Mouse (Mus musculus) heart, embryonic 14.5 days (tissue): ENCODE results near the gene BC028528. TPM values are rescaled to one million over a fixed set of nuclear protein-coding genes. Genes with fewer than 3 reads are reported as not detected.

Source experiments
- ATAC-seq: fragments of 200-750 bp; cut with Nextera tagmentation; 2 replicates; pipeline ENCODE4 v1.8.0; 2017; ENCODE audit warnings: low read depth, moderate TSS enrichment; ENCODE audit not compliant: insufficient number of reproducible peaks, insufficient read depth, low FRiP score
- H3K27ac ChIP-seq, 2 experiments: fragments of 200-500 bp in 1 of 2; fragments of 300-500 bp in 1 of 2; sonication (generic) in 1 of 2; replicated peaks in 1 of 2; 2 replicates each; pipeline ENCODE4 v1.5.1; 2012 to 2014; ENCODE audit warnings: low read depth in 2 of 2, low read length in 2 of 2, control low read depth in 1 of 2, mild to moderate bottlenecking in 1 of 2, mixed read lengths in 1 of 2; ENCODE audit not compliant: control insufficient read depth in 1 of 2, insufficient read depth in 1 of 2
- H3K27me3 ChIP-seq: fragments of 300-500 bp; sonication (generic); 2 replicates; pipeline ENCODE4 v1.6.1; 2014; ENCODE audit warnings: mild to moderate bottlenecking, low read length, control low read depth; ENCODE audit not compliant: control insufficient read depth, insufficient read depth
- H3K36me3 ChIP-seq: fragments of 300-500 bp; sonication (generic); 2 replicates; pipeline ENCODE4 v1.6.1; 2014; ENCODE audit warnings: mild to moderate bottlenecking, control low read depth, low read length, mixed read lengths; ENCODE audit not compliant: control insufficient read depth, insufficient read depth
- H3K4me1 ChIP-seq, 2 experiments: fragments of 200-500 bp in 1 of 2; fragments of 300-500 bp in 1 of 2; sonication (generic) in 1 of 2; 2 replicates each; pipeline ENCODE4 v1.6.1; 2012 to 2014; ENCODE audit warnings: low read length in 2 of 2, control low read depth in 1 of 2, mixed read lengths in 1 of 2; ENCODE audit not compliant: control insufficient read depth in 2 of 2, insufficient read depth in 2 of 2
- H3K4me2 ChIP-seq: fragments of 300-500 bp; sonication (generic); 2 replicates; pipeline ENCODE4 v1.6.1; 2014; ENCODE audit warnings: mild to moderate bottlenecking, low read length
- H3K4me3 ChIP-seq, 2 experiments: fragments of 200-500 bp in 1 of 2; fragments of 300-500 bp in 1 of 2; sonication (generic) in 1 of 2; 2 replicates each; pipeline ENCODE4 v1.5.1; 2012 to 2014; ENCODE audit warnings: low read length in 2 of 2, mild to moderate bottlenecking in 2 of 2, control low read depth in 1 of 2, low read depth in 1 of 2, moderate library complexity in 1 of 2; ENCODE audit not compliant: control insufficient read depth in 1 of 2, insufficient read depth in 1 of 2
- H3K9ac ChIP-seq: fragments of 300-500 bp; sonication (generic); 2 replicates; pipeline ENCODE4 v1.6.1; 2014; ENCODE audit warnings: mild to moderate bottlenecking, low read length
- H3K9me3 ChIP-seq: fragments of 300-500 bp; sonication (generic); 2 replicates; pipeline ENCODE4 v1.6.1; 2016; ENCODE audit warnings: low read length, control low read depth; ENCODE audit not compliant: control insufficient read depth
- WGBS: fragments of 180-500 bp; shearing (Covaris S2); extraction: QIAGEN DNeasy Blood & Tissue Kit; methylation state at CpG from one replicate; pipeline ENCODE4 v1.1.7; 2014; 5-methylcytosine and 5-hydroxymethylcytosine counted together
- polyA plus RNA-seq: library from polyadenylated mRNA; unstranded; fragments of >200 nt; fragmentation: Nextera tagmentation; extraction: Ambion mirVana; gene quantifications from 2 replicates; pipeline ENCODE4 v1.2.1, GENCODE M21; 2014

The BC028528 gene
- polyA plus RNA-seq, 1 experiment from 2014 or later: 45.1 TPM

GRCm38 (mm10) chr3:95884400-95884799, 7.4 kb downstream of the BC028528 start:
- Histone ChIP-seq H3K4me2 (no peak overlapping the region), H3K27me3 (no peaks in the 10 kb centered on the region), H3K4me3 (no peak overlapping the region), H3K36me3 (peaks cover 31% of the 10 kb centered on the region), H3K4me1 (peaks cover 5 to 8% of the 10 kb centered on the region in 2 experiments; a peak in 2 of 4 replicates), H3K27ac (no peak overlapping the region), H3K9me3 (no peaks in the 10 kb centered on the region), H3K9ac (no peak overlapping the region)
- no peak for ATAC-seq
- 92% methylated on average over 5 of the region's 5 CpGs for WGBS

GRCm38 (mm10) chr3:95882816-95883425, 8.9 kb downstream of the BC028528 start:
- Histone ChIP-seq H3K4me3 (peak overlapping the region; percentile 43 to 58), H3K4me2 (peak overlapping the region; percentile 93), H3K4me1 (peaks cover 5 to 8% of the 10 kb centered on the region in 2 experiments; a peak in 2 of 4 replicates), H3K27me3 (no peaks in the 10 kb centered on the region), H3K36me3 (peaks cover 24% of the 10 kb centered on the region), H3K9ac (peak overlapping the region; percentile 65), H3K27ac (peak overlapping the region; percentile 43 to 57; a peak in 3 of 4 replicates), H3K9me3 (no peaks in the 10 kb centered on the region)
- no peak for ATAC-seq
- WGBS: 2% methylated on average over 24 of the region's 24 CpGs

GRCm38 (mm10) chr3:95881979-95882815, 9.6 kb downstream of the BC028528 start, which contains the start of gene Ciart:
Gene Ciart (minus strand): TSS chr3:95882251.
- peak within 1 kb of the TSS; percentile 93 for H3K4me2 ChIP-seq
- H3K4me1 ChIP-seq: peaks cover 5 to 8% of the 10 kb centered on the region in 2 experiments; a peak in 2 of 4 replicates
- no peaks in the 10 kb centered on the region for H3K27me3 ChIP-seq
- under 1% methylated on average over 66 of the region's 66 CpGs for WGBS
- no peaks in the 10 kb centered on the region for H3K9me3 ChIP-seq
- peak within 1 kb of the TSS; percentile 43 to 57; a peak in 3 of 4 replicates for H3K27ac ChIP-seq
- peaks cover 18% of the 10 kb centered on the region for H3K36me3 ChIP-seq
- peak; percentile 98 for ATAC-seq
- peak within 1 kb of the TSS; percentile 57 to 58 for H3K4me3 ChIP-seq
- H3K9ac ChIP-seq: peak within 1 kb of the TSS; percentile 67

GRCm38 (mm10) chr3:95879063-95879462, 12.7 kb downstream of the BC028528 start:
- H3K4me3 ChIP-seq: no peak overlapping the region
- H3K9me3 ChIP-seq: no peaks in the 10 kb centered on the region
- no peak overlapping the region for H3K9ac ChIP-seq
- no peak overlapping the region for H3K27ac ChIP-seq
- H3K4me1 ChIP-seq: peaks cover 5 to 8% of the 10 kb centered on the region in 2 experiments; a peak in 2 of 4 replicates
- no peaks in the 10 kb centered on the region for H3K27me3 ChIP-seq
- no peak overlapping the region for H3K4me2 ChIP-seq
- ATAC-seq: no peak
- peaks cover 13% of the 10 kb centered on the region for H3K36me3 ChIP-seq
- WGBS: 89% methylated on average over 4 of the region's 4 CpGs

- no peaks in the 10 kb centered on the region for H3K27me3 ChIP-seq
- H3K27ac ChIP-seq: peak overlapping the region in 1 of 2 experiments; percentile 86; a peak in 2 of 4 replicates
- ATAC-seq: no peak
- H3K9me3 ChIP-seq: no peaks in the 10 kb centered on the region
- H3K4me3 ChIP-seq: peak overlapping the region; percentile 75 to 97
- peak overlapping the region; percentile 72 for H3K4me2 ChIP-seq
- H3K9ac ChIP-seq: peak overlapping the region; percentile 87
- peaks cover 0 to 11% of the 10 kb centered on the region in 2 experiments; a peak in 2 of 4 replicates for H3K4me1 ChIP-seq
- peaks cover 38% of the 10 kb centered on the region for H3K36me3 ChIP-seq
- WGBS: 61% methylated on average over 7 of the region's 7 CpGs
These were observed 19.8 kb downstream of the BC028528 start for GRCm38 (mm10) chr3:95872048-95872447.

DNA sequence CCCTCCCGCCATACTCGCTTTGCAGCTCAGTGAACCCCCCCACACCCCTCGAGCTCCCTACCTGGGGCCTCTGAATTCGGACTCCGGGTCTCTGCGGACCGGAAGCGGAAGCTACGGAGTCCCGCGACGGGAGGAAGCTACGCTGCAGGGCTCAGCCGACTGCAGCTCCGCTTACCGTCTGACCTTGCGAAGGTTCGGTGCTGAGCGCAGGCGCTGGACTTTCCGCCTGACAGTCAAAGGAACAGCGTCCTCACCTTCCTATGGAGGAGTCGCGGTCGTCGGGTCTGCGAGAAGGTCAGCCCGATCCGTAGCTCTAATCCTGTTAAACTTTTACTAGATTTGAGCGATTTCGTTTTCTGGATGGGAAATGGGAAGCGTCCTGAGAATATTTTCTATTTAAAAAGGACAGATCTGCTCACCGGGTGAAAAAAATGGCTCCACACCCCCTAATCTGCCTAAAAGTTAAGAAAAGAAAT, 20.4 kb downstream of the BC028528 start, which contains the start of gene Mrps21:
TSS of gene Mrps21 (minus strand) at position 128 of the 476 bp plus-strand sequence.
- peak; percentile 89 for ATAC-seq
- Histone ChIP-seq H3K4me2 (peak within 1 kb of the TSS; percentile 72), H3K4me1 (peaks cover 0 to 11% of the 10 kb centered on the region in 2 experiments; a peak in 2 of 4 replicates), H3K4me3 (peak within 1 kb of the TSS; percentile 75 to 97), H3K9me3 (no peaks in the 10 kb centered on the region), H3K36me3 (peaks cover 42% of the 10 kb centered on the region), H3K9ac (peak within 1 kb of the TSS; percentile 87), H3K27ac (peak within 1 kb of the TSS; percentile 86 to 98), H3K27me3 (no peaks in the 10 kb centered on the region)
- under 1% methylated on average over 33 of the region's 33 CpGs for WGBS

GRCm38 (mm10) chr3:95870976-95871375, 20.8 kb downstream of the BC028528 start:
- Histone ChIP-seq H3K9ac (peak overlapping the region; percentile 87), H3K27me3 (no peaks in the 10 kb centered on the region), H3K4me2 (peak overlapping the region; percentile 72), H3K4me1 (peaks cover 0 to 11% of the 10 kb centered on the region in 2 experiments; a peak in 2 of 4 replicates), H3K36me3 (peaks cover 45% of the 10 kb centered on the region), H3K9me3 (no peaks in the 10 kb centered on the region), H3K4me3 (peak overlapping the region; percentile 75 to 97), H3K27ac (peak overlapping the region; percentile 86 to 98)
- WGBS: 5% methylated on average over 15 of the region's 15 CpGs
- ATAC-seq: no peak
